Mouse (Mus musculus) NIH3T3 (cell line): ENCODE results near the gene Plk5.

Experiments
- DNase-seq: peaks from one replicate; pipeline ENCODE4 v3.0.0-alpha.2; 2012; ENCODE audit warnings: low read depth

Gene Plk5

DNA sequence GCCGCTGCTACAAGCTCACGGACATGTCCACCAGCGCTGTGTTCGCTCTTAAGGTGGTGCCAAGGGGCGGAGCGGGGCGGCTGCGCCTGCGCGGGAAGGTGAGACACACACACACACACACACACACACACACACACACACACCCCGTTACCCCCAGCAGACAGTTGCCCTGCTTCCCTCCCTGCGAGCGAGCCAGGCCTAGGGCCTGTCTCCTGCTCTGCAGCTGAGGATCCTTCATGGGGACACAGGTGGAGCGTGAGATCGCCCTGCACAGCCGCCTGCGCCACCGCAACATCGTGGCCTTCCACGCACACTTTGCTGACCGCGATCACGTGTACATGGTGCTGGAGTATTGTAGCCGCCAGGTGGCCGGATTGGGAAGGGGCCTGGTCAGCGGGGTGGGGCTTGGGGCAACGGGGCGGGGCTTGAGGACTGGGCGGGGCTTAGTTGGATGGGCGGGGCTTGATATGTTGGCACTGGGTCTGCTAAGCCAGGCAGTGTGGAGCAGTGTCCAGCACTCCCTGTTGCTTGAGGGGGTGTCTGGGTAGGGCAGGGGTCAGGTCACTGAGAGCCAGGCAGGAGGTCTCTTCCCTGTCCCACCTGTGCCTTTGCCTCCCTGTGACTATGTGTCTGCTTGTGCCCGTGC, 1.9 kb downstream of the Plk5 start:
- DNase-seq, result no peak

DNA sequence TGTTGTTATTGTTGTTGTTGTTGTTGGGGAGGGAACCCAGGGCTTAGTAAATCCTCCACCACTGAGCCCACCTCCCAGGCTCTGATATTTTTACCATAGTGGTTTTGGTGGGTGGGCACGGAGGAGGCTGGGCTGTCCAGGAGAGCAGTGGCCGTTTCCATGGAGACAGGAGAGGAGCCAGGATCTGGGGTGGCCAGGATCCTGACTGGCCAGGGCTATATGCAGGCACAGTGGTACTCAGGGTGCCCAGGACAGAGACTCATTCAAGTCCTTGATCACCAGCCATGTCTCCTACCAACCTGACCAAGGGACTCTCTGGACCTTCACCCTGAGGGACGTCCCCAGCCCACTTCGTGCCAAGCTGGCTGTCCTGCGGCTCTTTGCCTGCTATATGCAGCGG, 7.5 kb downstream of the Plk5 start:
- DNase-seq, result no peak

DNA sequence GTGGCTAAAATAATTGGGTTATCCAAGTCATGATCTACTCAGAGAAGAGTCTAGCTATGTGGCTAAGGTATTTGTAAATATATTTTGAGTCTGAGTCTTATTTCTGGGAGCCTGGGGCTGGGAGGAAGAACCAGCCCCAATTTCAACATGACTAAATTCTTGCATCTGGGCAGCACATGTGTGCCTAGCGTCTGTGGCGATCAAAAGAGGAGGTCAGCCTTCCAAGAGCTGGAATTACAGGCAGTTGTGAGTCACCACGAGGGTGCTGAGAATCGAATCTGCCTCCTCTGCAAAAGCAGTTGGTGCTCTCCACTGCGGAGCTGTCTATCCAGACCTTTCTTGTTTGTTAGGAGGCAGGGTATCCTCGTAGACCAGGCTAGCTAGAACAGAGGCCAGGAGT, 9.5 kb downstream of the Plk5 start:
- peak; percentile 75 for DNase-seq

- DNase-seq, result no peak
Measured at GRCm38 (mm10) chr10:80367954-80368353, 11.7 kb downstream of the Plk5 start.

GRCm38 (mm10) chr10:80368392-80368791, 12.1 kb downstream of the Plk5 start:
- DNase-seq, result peak; percentile 36

- no peak for DNase-seq
Measured at GRCm38 (mm10) chr10:80369995-80370747, 13.9 kb downstream of the Plk5 start.

DNA sequence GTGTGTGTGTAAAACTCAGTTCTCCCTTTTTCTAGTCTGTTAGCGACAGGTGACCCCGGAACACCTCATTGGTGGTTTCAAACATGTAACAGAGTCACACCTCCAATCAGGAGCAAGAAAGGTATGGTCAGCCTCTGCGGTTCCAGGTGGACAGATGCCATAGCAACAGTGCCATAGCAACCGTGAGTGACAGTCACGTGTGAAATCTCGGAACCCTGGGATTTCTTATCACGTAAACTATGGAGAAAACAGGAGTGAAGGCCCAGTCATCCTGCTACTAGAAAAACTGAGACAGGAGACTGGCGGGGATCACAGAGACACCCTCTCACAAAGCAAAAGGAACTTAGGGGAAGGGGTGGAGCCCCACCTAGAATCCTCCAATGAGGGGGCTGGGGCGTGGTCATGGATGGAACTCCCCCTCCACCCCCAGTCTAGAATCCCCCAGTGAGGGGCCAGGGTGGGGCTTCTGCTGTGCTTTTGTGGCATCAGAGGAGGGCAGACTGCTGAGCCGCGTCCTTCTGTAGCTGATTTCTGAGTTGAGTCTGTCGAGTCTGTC, 15.2 kb downstream of the Plk5 start:
- peak; percentile 67 for DNase-seq

DNA sequence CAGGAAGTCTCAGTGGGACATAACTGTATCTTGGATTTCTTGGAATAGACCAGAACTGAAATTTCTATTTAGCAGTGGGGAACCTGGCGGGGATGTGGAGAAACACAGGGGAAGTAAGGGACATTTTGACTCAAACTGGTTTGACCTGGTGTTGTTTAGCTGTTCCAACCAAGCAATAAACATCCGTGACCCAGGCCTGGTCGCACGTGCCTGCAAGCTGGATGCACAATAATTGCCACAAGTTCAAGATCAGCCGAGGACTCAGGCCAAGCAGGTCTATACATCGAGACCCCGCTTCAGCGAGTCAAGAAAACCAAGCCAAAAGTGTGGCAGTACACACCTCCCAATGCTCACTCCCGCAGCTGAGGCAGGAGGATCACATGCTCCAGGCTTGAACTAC, 15.7 kb downstream of the Plk5 start:
- no peak for DNase-seq

DNA sequence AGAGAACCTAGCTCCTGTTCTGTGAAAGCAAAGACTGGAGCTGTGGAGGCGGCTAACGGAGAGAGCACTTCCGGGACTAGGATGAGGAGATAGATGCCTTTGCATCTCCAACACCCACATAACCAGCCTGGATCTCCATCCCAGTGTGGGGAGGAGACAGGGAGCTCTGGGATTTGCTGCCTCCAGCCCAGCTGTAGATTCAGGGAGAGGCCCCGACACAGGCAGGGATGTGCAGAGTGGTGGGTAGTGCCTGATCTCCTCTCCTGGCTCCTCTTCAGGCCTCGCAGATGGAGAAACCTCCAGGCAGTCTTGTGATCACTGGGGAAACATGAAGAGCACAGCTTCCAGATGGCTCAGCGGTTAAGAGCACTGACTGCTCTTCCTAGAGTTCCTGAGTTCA, 16.4 kb downstream of the Plk5 start:
- DNase-seq, result no peak

DNA sequence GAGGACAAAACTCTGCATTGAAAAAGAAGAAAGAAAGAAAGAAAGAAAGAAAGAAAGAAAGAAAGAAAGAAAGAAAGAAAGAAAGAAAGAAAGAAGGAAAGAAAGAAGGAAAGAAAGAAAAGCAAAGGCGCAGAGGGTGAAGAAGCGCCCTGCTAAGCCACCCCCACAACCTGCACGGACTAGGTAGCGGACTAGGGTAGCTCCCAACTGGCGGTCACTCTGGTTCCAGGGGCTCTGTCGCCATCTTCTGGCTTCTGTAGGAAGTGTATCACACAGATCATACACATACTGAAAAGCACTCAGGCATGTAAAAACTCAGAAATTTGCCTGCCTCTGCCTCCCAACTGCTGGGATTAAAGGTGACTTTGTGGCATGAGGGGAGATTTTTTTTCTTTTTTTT, 17.8 kb downstream of the Plk5 start:
- DNase-seq, result peak; percentile 70

DNA sequence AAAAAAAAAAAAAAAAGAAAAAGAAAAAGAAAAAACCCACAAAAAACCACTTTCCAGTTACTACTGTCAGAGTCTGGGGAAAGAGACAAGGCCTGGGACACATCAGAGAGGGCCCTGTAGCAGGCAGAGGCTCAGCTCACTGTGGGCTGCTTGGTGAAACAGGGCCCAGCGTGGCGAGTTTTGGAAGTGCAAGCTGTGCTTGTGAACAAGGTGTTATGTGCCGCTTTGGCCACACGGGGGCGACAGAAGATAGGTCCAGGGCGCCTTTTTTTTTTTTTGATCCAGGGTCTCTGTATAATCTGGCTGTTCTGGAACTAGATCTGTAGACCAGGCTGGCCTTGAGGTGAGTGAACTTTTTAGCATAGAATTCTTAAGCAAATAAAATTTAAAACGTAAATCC, 19.9 kb downstream of the Plk5 start:
- peak; percentile 99 for DNase-seq

DNA sequence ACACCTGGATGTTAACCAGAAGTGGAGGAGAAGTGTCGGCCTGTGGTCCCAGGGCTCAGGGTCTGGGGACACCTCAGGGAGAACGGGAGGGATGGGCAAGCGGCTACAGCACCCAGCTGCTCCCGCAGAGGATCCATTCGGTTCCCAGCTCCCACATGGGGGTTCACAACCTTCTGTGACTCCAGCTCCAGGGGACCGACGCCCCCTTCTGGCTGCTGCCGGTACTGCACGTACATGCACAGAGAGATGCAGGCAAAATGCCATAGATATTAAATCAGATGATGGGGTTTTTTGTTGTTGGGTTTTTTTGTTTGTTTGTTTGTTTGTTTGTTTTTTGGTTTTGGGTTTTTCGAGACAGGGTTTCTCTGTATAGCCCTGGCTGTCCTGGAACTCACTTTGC, 21.5 kb downstream of the Plk5 start:
- DNase-seq, result no peak

DNA sequence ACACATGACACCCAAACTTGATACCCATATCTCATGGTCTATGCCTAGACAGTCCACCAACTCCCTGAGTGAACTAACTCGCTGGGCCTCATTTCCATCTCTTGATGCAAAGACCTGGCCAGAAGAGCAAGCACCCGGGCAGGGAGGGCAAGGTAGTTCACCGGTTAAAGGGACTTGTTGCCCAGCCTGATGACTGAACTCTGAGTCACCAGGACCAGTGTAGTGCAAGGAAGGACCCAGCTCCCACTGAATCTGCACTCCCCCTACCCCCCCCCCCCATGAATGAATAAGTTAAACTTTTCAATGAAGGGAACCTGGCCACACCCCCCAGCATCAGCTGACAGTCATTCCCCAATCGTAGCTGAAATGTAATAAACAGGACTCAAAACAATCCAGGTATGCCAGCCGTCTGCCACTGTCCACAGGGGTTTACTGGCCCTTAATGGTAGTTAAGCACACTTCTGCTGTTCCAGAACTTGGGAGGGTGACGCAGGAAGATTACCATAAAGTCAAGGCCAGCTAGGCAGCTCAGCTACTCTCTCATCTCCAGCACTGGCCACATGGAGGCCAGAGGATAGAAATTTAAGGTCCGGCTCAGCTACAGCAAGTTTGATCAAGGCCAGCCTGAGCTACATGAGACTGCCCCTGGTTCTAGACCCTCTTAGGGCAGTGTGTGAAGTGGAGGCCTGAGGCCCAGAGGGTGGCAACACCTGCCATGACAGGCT, 26.5 kb downstream of the Plk5 start:
- no peak for DNase-seq

DNA sequence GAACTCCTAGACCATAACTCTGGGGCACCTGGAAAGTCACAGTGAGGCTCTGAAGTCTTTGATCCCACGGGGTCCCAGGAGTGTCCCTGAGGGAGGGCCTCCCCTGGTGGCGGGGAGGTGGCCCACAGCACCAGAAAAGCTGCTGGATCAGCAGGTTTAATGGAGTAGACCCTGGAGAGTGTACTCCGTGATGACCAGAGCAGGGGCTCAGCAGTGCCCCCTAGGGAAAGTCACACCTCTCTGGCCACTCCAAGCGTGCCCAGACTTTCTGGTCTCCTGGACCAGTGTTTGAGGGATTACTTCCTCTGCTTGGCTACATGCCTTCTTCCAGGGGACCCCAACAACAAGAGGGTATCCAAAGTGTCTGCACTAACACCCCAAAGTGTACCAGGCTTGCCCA, 27.2 kb downstream of the Plk5 start:
- DNase-seq, result no peak

- DNase-seq, result peak; percentile 31
Measured at GRCm38 (mm10) chr10:80384115-80384639, 27.9 kb downstream of the Plk5 start.

DNA sequence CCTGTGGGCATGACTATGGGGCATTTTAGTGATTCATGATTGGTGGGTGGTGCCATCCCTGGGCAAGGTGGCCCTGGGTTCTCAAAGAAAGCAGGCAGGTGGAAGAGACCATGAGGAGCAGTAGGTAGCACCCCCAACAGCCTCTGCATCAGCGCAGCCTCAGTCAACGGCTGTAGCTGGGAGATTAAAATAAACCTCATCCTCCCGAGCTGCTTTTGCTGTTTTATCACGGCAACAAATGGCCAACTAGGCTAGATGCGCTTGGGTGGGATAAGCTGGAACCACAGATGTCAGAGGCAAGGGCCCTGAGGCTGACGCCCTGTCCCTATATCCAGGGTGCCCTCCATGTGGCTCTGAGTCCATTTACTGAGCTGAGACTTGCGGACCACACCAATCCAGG, 28.4 kb downstream of the Plk5 start:
- DNase-seq, result no peak

- no peak for DNase-seq
Measured at GRCm38 (mm10) chr10:80385310-80385709, 29.1 kb downstream of the Plk5 start.

DNA sequence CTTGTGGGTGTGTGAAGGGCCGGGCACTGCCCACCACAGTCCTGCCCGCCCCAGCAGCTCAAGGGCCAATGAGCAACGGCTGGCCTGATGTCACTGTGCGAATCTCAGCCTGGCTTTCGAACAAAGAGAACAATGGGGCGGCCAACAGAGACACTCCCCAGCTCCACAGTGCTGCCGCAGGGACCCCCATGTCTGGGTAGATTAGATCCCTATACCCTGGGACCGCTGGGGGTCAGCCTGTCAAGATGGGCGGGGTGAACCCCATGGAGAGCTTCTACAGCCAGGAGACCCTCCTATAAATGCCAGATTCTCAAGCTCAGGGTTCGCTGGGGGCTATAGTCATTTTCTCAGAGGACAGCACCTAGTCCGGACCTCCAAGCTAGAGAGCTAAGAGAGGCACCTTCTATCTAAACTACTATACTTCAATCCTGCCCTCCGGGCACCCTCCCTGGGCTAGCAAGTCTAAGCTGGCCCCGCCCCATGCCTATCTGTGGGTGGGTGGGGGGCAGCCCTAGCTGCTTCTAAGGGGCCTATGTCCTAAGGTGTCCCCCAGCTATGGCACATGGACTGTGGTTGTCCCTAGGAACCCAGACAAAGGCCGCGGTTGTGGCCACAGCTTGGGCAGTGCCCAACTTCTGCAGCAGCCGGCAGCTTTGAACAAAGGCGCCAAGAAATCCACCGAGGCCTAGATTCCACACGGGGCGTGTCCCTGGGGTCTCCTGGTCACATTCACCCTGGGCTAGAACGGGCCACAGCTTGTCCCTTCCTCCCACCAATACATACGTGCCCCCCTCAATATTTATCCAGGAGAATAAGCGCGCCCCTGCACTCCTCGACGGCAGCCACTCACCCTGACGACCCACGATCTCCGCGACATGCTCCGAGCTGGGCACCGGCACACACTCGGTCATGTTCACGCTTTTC, 29.8 kb downstream of the Plk5 start:
- DNase-seq, result peak; percentile 71

DNA sequence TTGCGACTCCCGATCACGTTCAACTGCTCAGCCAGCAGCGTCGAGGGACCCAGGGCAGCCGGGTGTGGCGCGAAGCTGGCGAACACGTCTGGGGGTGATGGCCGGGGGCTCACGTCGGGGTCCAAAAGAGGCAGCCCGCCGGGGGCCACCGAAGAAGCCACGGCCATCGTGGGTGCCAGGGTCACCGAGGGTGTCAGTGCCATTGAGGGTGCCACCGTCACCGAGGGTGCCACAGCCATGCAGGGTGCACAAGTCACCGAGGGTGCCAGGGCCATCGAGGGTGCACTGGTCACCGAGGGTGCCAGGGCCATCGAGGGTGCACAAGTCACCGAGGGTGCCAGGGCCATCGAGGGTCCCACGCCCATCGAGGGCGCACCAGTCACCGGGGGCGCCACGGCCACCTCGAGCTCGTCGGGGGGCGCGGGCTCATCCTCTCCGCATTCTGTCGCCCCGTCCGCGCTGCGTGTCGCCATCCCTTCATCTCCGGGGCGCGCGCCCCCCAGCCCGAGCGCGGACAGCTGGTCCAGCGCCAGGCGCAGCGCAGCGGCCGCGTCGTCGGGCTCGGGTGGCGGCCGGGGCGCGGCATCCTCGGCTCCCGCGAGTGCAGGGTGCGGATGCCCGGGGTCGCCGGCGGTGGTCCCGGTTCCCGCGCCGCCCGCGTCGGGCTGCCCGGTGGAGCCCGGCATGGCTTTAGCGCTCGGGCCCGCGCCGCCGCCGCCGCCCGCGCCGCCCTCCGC, 30.6 kb downstream of the Plk5 start:
- peak; percentile 41 for DNase-seq

DNA sequence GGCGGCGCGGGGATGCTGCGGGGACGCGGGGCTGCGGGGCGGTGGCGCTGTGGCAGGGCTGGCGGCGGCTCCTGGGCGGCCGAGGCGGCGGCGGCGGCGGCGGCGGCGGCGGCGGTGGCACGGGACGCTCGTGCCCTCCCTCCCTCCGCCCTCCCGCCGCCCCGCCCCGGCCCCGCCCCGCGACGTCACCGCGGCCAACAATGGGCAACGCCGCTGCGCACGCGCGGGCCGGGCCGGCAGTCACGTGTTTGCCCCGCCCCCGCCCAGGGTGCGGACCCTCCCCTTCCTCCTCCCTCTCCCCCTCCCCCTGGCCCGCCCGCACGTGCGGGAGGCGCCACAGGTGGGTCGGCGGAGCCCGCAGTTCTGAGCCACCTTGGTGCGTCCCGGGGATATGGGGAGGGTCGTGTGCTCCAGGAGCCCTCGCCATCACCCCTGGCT, 31.3 kb downstream of the Plk5 start, which contains the start of gene Mex3d:
Gene Mex3d, minus strand, starts transcription at position 138 of the 438 bp plus-strand sequence.
- DNase-seq, result peak; percentile 97

- DNase-seq, result no peak
Measured at GRCm38 (mm10) chr10:80388731-80389130, 32.5 kb downstream of the Plk5 start.
